17 mouse cellular contexts compared by ENCODE assay signal in the genomic region with DNA sequence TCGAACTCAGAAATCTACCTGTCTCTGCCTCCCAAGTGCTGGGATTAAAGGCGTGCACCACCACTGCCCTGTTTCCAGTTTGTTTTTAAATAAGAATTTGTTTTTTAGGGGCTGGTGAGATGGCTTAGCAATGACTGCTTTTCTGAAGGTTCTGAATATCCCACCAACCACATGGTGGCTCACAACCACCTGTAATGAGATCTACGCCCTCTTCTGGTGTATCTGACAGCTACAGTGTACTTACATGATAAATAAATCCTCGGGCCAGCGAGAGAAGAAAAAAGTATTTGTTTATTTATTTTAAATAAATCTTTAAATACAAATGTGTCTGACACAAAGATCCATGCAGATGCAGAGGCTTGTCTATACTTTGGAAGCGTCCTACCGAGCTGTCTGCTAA. TPM values are rescaled to one million over a fixed set of nuclear protein-coding genes. Genes with fewer than 3 reads are reported as not detected.
A peak's percentile ranks its signal among the peaks of the same experiment; 100 is the strongest.
DNase-seq lines count a peak whose midpoint lies in the region; ATAC-seq and TF ChIP-seq lines count a peak whose summit lies in the region.
"Had no signal": no experiment of that assay in that cellular context is flagged by ENCODE, and none has a peak within 500 bp of the region (broad histone marks: within the 10 kb centered on the region; RNA-seq: fewer than 3 reads in every experiment).

No protein-coding gene starts in this region.

- H3K4me2 ChIP-seq in forebrain, postnatal 0 days (ENCODE audit: low read depth) = no peak overlapping the region
- no peak overlapping the region for H3K4me2 ChIP-seq in forebrain, embryonic 16.5 days (ENCODE audit: low read length)
- H3K4me2 ChIP-seq in liver, embryonic 14.5 days (ENCODE audit: low read depth) = no peak overlapping the region
- no peak overlapping the region for H3K4me2 ChIP-seq in liver, embryonic 12.5 days
- H3K4me2 ChIP-seq in kidney, embryonic 14.5 days (replicated peaks; ENCODE audit: low read depth, low read length) = no peak overlapping the region
- H3K4me2 ChIP-seq: heart, embryonic 13.5 days; hindbrain, embryonic 13.5 days had no signal

- H3K9ac ChIP-seq in forebrain, postnatal 0 days = no peak overlapping the region
- H3K9ac ChIP-seq in forebrain, embryonic 16.5 days (replicated peaks; ENCODE audit: low read depth, low read length) = no peak overlapping the region
- no peak overlapping the region for H3K9ac ChIP-seq in liver, embryonic 14.5 days (replicated peaks)
- no peak overlapping the region for H3K9ac ChIP-seq in liver, embryonic 12.5 days
- H3K9ac ChIP-seq in ES-E14 (ENCODE audit: insufficient read depth, low read depth, low read length, poor library complexity, severe bottlenecking) = no peak overlapping the region
- H3K9ac ChIP-seq in kidney, embryonic 14.5 days (ENCODE audit: low read depth, low read length) = no peak overlapping the region
- H3K9ac ChIP-seq: heart, embryonic 13.5 days; hindbrain, embryonic 13.5 days had no signal

- H3K27ac ChIP-seq in forebrain, postnatal 0 days (ENCODE audit: low read depth, low read length) = no peak overlapping the region
- H3K27ac ChIP-seq in forebrain, embryonic 16.5 days (ENCODE audit: low read length) = no peak overlapping the region
- no peak overlapping the region for H3K27ac ChIP-seq in liver, embryonic 14.5 days
- no peak overlapping the region for H3K27ac ChIP-seq in liver, embryonic 12.5 days
- no peak overlapping the region for H3K27ac ChIP-seq in ES-E14 (ENCODE audit: insufficient read depth, low read depth, low read length, poor library complexity, severe bottlenecking)
- no peak overlapping the region for H3K27ac ChIP-seq in kidney, embryonic 14.5 days (ENCODE audit: low read depth, low read length)
- H3K27ac ChIP-seq: heart, embryonic 13.5 days; hindbrain, embryonic 13.5 days; limb, embryonic 10.5 days had no signal

- H3K27me3 ChIP-seq in forebrain, postnatal 0 days (ENCODE audit: insufficient read depth, low read length) = no peaks in the 10 kb centered on the region
- H3K27me3 ChIP-seq in forebrain, embryonic 16.5 days (replicated peaks; ENCODE audit: control insufficient read depth, insufficient read depth, low read length) = no peaks in the 10 kb centered on the region
- H3K27me3 ChIP-seq in liver, embryonic 14.5 days (ENCODE audit: control insufficient read depth, insufficient read depth, low read length) = no peaks in the 10 kb centered on the region
- H3K27me3 ChIP-seq in liver, embryonic 12.5 days (replicated peaks) = no peaks in the 10 kb centered on the region
- H3K27me3 ChIP-seq in kidney, embryonic 14.5 days (ENCODE audit: control insufficient read depth, insufficient read depth, low read length) = no peaks in the 10 kb centered on the region
- H3K27me3 ChIP-seq: heart, embryonic 13.5 days; hindbrain, embryonic 13.5 days had no signal

- DNase-seq in forebrain, postnatal 0 days = no peak
- peak in 1 of 3 experiments; percentile 4 for DNase-seq in liver, embryonic 14.5 days (ENCODE audit: low read depth in 3 of 3, low spot score in 3 of 3)
- peak; percentile 20 for DNase-seq in ES-E14 (ENCODE audit: low read depth, low spot score)
- peak; percentile 25 for DNase-seq in induced T-regulatory cell, adult 2 months (ENCODE audit: low read depth)
- DNase-seq: adrenal gland, postnatal 36 days; cerebellum, adult 18-20 months; gastrocnemius, postnatal 36 days; kidney, postnatal 10 days; spleen, adult 18-20 months had no signal

- H3K9me3 ChIP-seq in forebrain, postnatal 0 days (ENCODE audit: low read length) = no peaks in the 10 kb centered on the region
- no peaks in the 10 kb centered on the region for H3K9me3 ChIP-seq in forebrain, embryonic 16.5 days (ENCODE audit: control insufficient read depth, low read length)
- H3K9me3 ChIP-seq in liver, embryonic 14.5 days (ENCODE audit: control insufficient read depth, low read length) = no peaks in the 10 kb centered on the region
- H3K9me3 ChIP-seq in liver, embryonic 12.5 days (replicated peaks) = no peaks in the 10 kb centered on the region
- H3K9me3 ChIP-seq in ES-E14 (ENCODE audit: control insufficient read depth, insufficient read depth, low read depth, low read length) = no peaks in the 10 kb centered on the region
- no peaks in the 10 kb centered on the region for H3K9me3 ChIP-seq in kidney, embryonic 14.5 days (ENCODE audit: control insufficient read depth, low read length)
- H3K9me3 ChIP-seq: heart, embryonic 13.5 days; hindbrain, embryonic 13.5 days; limb, embryonic 10.5 days; megakaryocyte, embryonic 14.5 days had no signal

- H3K36me3 ChIP-seq in forebrain, postnatal 0 days (ENCODE audit: insufficient read depth) = no peaks in the 10 kb centered on the region
- no peaks in the 10 kb centered on the region for H3K36me3 ChIP-seq in forebrain, embryonic 16.5 days (ENCODE audit: control insufficient read depth, insufficient read depth)
- H3K36me3 ChIP-seq in liver, embryonic 14.5 days (replicated peaks; ENCODE audit: control insufficient read depth, insufficient read depth, low read depth) = no peaks in the 10 kb centered on the region
- no peaks in the 10 kb centered on the region for H3K36me3 ChIP-seq in liver, embryonic 12.5 days
- no peaks in the 10 kb centered on the region for H3K36me3 ChIP-seq in ES-E14 (ENCODE audit: control insufficient read depth, insufficient read depth, low read length, poor library complexity, severe bottlenecking)
- H3K36me3 ChIP-seq in kidney, embryonic 14.5 days (ENCODE audit: control insufficient read depth, insufficient read depth, low read length) = no peaks in the 10 kb centered on the region
- H3K36me3 ChIP-seq: heart, embryonic 13.5 days; hindbrain, embryonic 13.5 days; limb, embryonic 10.5 days had no signal

- WGBS in forebrain, postnatal 0 days = 86% methylated on average over 7 of the region's 7 CpGs
- 86% methylated on average over 7 of the region's 7 CpGs for WGBS in forebrain, embryonic 16.5 days
- 67% methylated on average over 7 of the region's 7 CpGs for WGBS in liver, embryonic 14.5 days (ENCODE audit: insufficient replicate concordance)
- 62% methylated on average over 7 of the region's 7 CpGs for WGBS in liver, embryonic 12.5 days (ENCODE audit: insufficient replicate concordance)
- 82% methylated on average over 7 of the region's 7 CpGs for WGBS in kidney, embryonic 14.5 days

- no peak for ATAC-seq in forebrain, postnatal 0 days
- ATAC-seq in forebrain, embryonic 16.5 days = no peak
- no peak for ATAC-seq in liver, embryonic 14.5 days (ENCODE audit: insufficient read depth)
- ATAC-seq in liver, embryonic 12.5 days = no peak
- no peak for ATAC-seq in kidney, embryonic 14.5 days (ENCODE audit: low FRiP score, low TSS enrichment)
- no peak for ATAC-seq in megakaryocyte, adult 5-6 weeks (ENCODE audit: poor library complexity, severe bottlenecking)

- peak; percentile 44 for TF ChIP-seq CTCF in forebrain, postnatal 0 days (IDR thresholded peaks at IDR 0.05; ENCODE audit: low read depth)
- TF ChIP-seq CTCF in liver, embryonic 14.5 days (IDR thresholded peaks at IDR 0.05; ENCODE audit: low read depth) = peak; percentile 20; the same call in 1 of the 2 replicates

- in situ Hi-C loops in ES-E14 (cut with MboI; ENCODE audit: low sequenced_read_pairs in 2 of 2, unreplicated experiment in 2 of 2) = no loop called here

- no peak overlapping the region for H3K4me3 ChIP-seq in forebrain, postnatal 0 days (ENCODE audit: low read depth, low read length)
- H3K4me3 ChIP-seq in forebrain, embryonic 16.5 days (replicated peaks; ENCODE audit: low read length) = no peak overlapping the region
- no peak overlapping the region for H3K4me3 ChIP-seq in liver, embryonic 14.5 days (ENCODE audit: insufficient read depth in 1 of 2, low read depth in 2 of 2, low read length in 2 of 2)
- H3K4me3 ChIP-seq in liver, embryonic 12.5 days = no peak overlapping the region
- H3K4me3 ChIP-seq in ES-E14 (ENCODE audit: insufficient read depth in 1 of 2, low read depth in 1 of 2, low read length in 2 of 2, poor library complexity in 1 of 2, severe bottlenecking in 1 of 2) = no peak overlapping the region
- H3K4me3 ChIP-seq in kidney, embryonic 14.5 days (ENCODE audit: low read length) = no peak overlapping the region
- H3K4me3 ChIP-seq: heart, embryonic 13.5 days; hindbrain, embryonic 13.5 days; limb, embryonic 10.5 days; megakaryocyte, embryonic 14.5 days had no signal

- no peak for TF ChIP-seq EP300 in liver, embryonic 14.5 days (IDR thresholded peaks at IDR 0.05; ENCODE audit: low read depth)

- no peaks in the 10 kb centered on the region for H3K4me1 ChIP-seq in forebrain, postnatal 0 days (ENCODE audit: insufficient read depth)
- peaks cover 3% of the 10 kb centered on the region for H3K4me1 ChIP-seq in forebrain, embryonic 16.5 days (replicated peaks; ENCODE audit: control insufficient read depth, insufficient read depth, low read length)
- H3K4me1 ChIP-seq in liver, embryonic 14.5 days (replicated peaks; ENCODE audit: control insufficient read depth in 2 of 2, insufficient read depth in 2 of 2, low read length in 1 of 2) = no peaks in the 10 kb centered on the region
- H3K4me1 ChIP-seq in liver, embryonic 12.5 days = no peaks in the 10 kb centered on the region
- H3K4me1 ChIP-seq in ES-E14 (ENCODE audit: control insufficient read depth in 2 of 2, insufficient read depth in 2 of 2, low read length in 2 of 2, poor library complexity in 1 of 2) = no peaks in the 10 kb centered on the region
- H3K4me1 ChIP-seq in kidney, embryonic 14.5 days (ENCODE audit: control insufficient read depth, insufficient read depth, low read length) = no peaks in the 10 kb centered on the region
- H3K4me1 ChIP-seq: hindbrain, embryonic 13.5 days had no signal

TF ChIP-seq in ES-E14, 5 proteins besides CTCF, POLR2A, EP300 and RAD21:
- TF ChIP-seq MAFK (IDR thresholded peaks at IDR 0.05; ENCODE audit: insufficient read depth, low read depth, low read length) (no peak), ZC3H11A (IDR thresholded peaks at IDR 0.05; ENCODE audit: borderline replicate concordance, low read depth, low read length) (0 out of 2 replicates have a peak, but pooled peaks have one; percentile 8), CHD2 (IDR thresholded peaks at IDR 0.05; ENCODE audit: low read depth, low read length) (no peak)

RNA-seq across cellular contexts. Expression of a gene that starts 40.3 kb away (rescaled TPM):
- 178 and 256 TPM in 2 replicates for total RNA-seq in forebrain, postnatal 0 days (2014; rRNA removed)
- polyA plus RNA-seq in forebrain, postnatal 0 days (2015; fragmentation: Nextera tagmentation; extraction: Ambion mirVana) = 21.6 and 45.3 TPM in 2 replicates
- 65.8 and 92.5 TPM in 2 replicates for polyA plus RNA-seq in forebrain, embryonic 16.5 days (2015; fragmentation: Nextera tagmentation; extraction: Ambion mirVana)
- 3.3 and 4.2 TPM in 2 replicates for polyA plus RNA-seq in liver, embryonic 14.5 days (2012; rRNA removed)
- polyA plus RNA-seq in liver, embryonic 14.5 days (2014; fragmentation: Nextera tagmentation; extraction: Ambion mirVana) = 2.2 and 2.4 TPM in 2 replicates
- polyA plus RNA-seq in liver, embryonic 12.5 days (2016; fragmentation: Nextera tagmentation; extraction: Ambion mirVana) = 6.7 and 6.9 TPM in 2 replicates
- 12.3 and 13.5 TPM in 2 replicates for total RNA-seq in ES-E14 (2012; rRNA removed)
- polyA plus RNA-seq in kidney, embryonic 14.5 days (2014; fragmentation: Nextera tagmentation; extraction: Ambion mirVana) = 10.4 and 12.6 TPM in 2 replicates
- total RNA-seq in megakaryocyte, adult 5-6 weeks (2015) = 67.5 and 69.2 TPM in 2 replicates
- 31.5 and 38.9 TPM in 2 replicates for total RNA-seq in megakaryocyte, adult 5-6 weeks (2017)
